Mouse (Mus musculus) kidney, adult 9 months (tissue): ENCODE measurements around the gene Tenm4.

ENCODE experiments used
- DNase-seq: peaks from one replicate; pipeline ENCODE4 v3.0.0; 2022

Tenm4 gene

DNA sequence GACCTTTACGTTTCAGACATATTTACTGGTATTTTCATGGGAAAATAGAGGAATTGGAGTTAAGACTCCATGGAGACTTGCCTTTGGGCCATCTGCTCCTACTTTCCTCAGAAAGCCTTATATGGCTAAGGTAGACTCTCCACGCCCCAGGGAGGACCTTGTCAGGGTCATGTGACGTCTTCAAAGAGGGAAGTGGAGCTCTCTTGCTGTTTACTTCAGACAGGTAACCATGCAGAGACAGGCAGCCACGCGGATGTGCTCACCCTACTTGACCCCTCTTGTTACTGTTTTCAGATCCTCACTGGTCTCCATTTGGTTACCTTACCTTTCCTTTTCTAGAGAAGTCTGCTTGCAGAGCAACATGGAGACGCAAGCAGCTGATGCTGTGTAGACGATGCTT lies 535.5 kb downstream of the Tenm4 start:
- DNase-seq = no peak

DNA sequence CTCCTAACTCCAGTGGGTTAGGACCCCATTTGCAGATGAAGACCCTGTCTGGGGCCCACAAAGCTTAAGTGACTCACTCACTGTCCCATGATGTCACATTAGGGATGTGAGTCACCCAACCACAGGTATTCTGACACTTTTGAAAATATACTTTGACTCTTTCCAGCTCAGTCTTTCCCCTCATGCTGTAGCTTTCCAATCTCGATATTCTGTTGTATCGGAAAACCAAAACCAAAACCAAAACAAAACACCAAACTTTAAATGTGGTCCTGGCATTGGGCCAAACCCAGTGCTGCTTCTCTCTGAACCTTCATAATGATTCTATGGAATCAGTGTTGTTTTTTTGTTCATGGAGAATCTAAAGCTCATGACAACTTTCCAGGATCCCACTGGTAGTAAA lies 536.1 kb downstream of the Tenm4 start:
- no peak for DNase-seq

DNA sequence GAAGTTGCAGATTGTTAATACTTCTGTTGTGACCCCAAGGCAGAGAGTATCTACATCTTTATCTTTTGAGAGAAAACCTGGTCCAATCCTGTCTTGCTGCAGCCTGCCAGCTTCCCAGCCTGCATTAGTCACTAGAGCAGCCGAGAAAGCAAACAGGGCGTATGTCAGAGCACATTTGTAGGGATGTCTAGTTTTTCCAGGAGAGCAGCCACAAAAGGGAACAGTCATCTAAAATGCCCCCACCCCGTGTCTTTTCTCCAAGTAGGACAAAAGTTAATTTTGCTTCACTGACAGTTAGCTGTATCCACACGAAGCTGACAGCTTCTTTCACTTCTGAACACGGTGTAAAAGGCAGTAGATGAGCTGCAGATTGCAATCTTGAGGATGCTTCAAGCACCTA lies 537.0 kb downstream of the Tenm4 start:
- no peak for DNase-seq

DNA sequence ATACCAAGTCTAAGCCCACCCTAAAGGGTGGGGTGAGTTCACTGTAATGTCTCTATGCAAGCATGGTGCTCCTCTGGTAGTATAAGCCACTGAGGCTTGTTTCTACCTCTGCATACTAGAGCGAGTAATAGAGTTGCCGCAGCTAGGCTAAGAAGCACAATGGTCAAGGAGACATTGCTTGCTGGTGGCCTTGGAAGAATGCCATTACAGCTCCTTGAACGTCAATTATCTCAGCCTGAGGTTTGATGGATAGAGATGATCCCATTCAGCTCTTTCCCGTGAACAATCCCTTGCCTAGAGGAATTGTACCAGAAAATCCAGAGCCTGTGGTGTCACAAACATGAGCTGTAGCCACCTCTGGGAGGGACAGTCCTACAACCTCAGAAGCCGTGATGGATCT lies 537.5 kb downstream of the Tenm4 start:
- DNase-seq = no peak

DNA sequence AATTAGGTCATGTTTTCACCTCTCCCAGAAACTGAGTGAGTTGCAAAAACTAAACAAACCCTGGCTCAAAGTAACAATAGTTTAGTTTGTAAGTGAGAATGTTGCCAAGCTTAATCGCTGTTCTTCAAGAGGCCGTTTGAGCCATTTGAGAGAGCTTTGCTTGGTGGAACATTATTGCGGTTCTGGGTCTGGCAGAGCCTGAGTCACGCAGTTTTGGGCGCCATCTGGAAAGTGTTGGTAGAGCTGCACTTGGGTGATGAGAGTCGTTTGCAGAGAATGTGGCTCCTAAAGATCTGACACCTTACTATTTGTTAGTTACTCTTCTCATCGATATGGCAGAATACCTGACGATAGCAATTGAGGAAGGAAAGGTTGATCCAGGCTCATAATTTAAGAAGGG lies 537.9 kb downstream of the Tenm4 start:
- DNase-seq = no peak

DNA sequence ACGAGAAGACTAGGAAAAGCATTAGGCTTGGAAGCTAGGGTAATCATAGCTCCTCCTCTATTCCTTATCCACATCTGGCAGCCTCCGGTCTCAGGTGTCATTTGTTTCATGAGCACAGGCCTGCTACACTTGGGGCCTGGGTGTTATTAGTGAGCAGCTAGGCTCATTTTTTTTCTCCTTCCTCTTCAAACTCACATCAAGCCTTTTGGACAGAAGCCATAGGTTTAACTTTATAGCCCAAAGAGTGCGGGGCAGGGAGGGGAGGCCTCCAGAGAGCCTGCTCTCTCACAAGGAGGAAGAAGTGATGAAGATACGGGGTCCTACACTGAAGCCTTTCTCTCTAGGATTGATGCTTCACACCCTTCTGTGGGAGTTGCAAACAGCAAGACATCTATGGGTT lies 538.8 kb downstream of the Tenm4 start:
- no peak for DNase-seq

DNA sequence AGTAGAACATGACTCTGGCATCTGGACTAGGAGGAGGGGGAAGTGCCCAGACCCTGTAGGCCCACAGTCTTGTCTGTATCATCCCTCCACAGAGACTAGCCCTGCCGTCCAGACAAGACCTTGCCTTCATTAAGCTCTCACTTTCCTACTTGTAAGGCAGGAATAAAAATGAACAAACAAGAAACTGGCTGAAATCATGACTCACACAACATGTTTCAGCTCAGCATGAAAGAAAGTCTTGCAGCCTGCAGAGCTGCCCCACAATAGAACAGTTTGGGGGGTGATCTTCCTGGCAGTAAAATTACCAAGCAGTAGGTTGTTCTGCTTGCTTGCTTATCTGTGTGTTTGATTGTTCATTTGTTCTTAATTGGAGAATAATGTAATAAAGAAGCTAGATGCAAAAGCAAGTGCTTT lies 539.6 kb downstream of the Tenm4 start:
- no peak for DNase-seq

DNA sequence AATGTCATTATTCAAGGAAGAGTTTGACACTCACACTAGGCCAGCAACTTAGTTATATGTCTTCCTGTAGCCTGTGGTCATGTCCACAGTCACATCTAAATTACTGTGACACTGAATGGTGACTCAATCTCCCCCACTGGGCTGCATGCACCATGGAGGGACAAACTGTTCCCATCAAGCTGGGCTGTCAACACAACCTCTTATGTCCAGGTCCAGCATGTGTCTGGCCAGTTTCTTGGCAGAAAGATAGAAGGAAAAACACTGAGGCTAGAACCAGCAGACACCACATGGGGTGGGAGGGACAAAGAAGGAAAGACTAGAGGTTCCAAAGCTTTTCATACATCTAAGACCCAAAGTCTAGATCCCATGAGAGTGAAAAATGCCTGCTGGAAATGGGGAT lies 541.8 kb downstream of the Tenm4 start:
- no peak for DNase-seq

DNA sequence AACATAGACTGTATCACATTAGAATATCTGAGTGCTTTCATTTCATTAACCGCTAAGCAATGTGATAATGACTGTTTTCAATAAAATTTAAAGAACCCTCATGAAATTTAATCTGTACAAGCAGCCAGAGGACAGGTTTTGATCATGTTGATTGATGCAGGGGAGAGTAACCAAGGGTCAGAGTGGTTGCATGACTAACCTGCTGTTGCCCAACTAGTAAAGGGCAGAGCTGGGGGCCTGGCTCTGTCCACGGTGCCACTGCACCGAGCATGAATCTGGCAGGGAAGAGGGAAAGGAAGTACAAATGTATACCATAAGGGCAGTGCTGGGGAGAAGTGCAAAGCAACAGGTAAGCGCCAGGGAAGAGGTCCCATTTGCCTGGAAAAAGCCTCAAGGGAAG lies 545.9 kb downstream of the Tenm4 start:
- DNase-seq = no peak

DNA sequence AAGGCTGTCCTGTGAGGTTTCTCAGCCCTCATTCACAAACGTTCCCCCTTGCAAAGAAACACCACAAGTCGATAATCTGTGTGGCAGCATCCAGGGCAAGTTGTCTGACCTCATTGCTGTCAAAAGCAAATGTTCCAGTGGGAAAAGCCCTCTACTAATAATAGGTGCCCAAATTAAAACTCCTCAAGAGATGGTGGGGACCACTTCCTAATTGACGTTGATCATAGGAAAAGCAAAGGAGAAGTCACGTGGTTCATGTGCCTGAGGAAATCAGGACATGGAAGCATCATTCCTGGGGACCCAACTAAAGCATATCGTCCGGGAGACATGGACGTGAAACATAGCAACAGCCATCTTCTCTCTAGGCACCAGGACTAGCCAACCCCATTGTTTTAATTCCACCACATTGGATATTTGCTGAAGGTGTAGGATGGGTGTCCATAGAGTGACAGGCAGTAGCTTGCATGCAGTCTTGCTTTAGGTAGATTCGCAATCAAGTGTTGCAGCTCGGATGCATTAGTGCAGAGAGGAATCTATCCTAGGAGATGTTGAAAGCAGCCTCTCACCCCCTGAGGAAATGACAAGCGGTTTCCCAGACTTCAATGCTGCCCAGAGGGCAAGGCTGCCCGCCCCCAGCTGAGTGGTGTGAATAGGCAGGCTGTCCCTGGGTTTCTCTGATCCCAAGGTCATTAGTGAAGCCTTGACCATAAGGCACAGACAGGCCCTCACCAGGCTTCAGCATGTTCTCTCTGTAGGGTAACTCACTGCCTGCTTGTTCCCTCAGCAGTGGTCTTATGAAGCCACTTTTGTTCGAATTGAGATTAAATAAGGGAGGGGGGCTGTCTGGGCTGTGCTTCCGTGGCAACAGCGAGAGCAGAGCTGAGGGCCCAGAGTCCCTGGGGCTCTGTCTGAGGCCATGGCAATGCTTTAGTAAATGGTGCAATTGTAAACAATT lies 547.4 kb downstream of the Tenm4 start:
- DNase-seq = no peak

DNA sequence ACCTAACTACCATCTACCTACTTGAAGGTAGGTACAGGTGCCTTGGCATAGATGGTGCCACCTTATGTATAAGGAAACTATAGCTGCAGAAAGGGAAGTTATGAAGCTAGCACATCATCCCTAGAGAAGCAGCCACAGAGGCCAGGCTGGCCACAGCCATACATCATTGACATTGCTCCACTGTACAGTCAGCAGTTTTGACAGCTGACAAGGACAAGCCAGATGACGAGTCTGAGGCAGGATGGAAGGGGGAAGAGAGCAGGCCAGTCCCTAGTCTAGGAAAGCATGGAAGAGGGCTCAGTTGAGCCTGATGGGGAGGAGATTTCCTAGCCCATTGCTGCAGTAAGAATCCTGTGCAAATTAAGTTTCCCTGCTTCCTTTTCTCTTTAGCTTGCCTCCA lies 548.9 kb downstream of the Tenm4 start:
- DNase-seq = no peak

DNA sequence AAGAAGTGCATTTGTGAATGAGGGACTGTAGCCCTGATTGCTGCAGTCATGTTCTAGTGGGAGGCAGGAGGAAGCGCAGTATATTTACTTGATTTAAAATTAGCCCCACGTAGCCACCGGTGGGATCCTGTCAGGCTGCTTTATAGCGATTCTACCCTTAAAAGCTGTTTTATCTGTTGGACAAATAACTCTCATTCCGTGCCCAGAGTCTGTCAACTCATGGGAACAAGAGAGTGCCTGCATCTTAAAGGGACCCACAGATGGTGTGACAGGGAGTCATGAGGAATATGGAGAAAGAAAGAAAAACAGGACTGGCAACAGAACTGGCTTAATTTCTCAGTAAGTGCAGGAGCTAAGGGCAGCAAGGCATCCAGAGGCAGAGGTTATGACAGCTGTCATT lies 549.4 kb downstream of the Tenm4 start:
- DNase-seq = no peak

DNA sequence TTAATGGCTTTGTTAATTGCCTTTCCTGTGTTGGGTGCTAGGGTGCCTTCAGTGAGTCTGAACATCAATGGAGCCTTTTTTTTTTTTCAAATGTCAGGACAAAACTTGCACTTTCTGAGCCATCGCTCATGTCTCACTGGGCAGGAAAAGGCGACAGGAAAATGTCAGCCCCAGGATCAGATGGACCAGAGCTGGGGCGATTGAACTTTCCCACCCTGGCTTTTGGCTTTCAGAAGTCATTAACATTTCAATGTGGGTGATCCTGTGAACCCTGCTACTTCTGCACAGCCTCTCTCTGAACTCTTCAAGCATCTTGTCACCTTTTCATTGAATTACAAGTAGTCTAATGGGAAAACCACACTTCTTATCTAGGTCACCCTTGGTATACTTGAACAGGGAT lies 551.8 kb downstream of the Tenm4 start:
- DNase-seq = no peak

DNA sequence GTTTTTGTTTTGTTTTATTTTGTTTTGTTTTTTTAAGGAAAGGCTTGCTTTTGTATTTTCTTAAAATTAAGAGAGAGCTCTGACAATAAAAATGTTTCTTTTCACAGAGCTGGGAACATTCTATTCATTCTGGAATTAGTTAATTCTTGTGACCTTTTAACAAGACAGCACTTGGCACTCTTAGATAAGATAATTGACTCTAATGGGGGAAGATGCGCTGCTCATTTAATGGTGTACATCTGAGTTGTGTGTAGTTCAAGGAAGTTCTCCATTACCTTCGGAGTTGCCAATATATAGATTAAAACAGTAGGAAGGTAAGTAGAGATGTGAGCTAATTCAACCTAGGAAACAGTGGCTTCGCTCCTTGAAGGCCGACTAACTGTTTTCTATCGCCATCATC lies 554.6 kb downstream of the Tenm4 start:
- no peak for DNase-seq

DNA sequence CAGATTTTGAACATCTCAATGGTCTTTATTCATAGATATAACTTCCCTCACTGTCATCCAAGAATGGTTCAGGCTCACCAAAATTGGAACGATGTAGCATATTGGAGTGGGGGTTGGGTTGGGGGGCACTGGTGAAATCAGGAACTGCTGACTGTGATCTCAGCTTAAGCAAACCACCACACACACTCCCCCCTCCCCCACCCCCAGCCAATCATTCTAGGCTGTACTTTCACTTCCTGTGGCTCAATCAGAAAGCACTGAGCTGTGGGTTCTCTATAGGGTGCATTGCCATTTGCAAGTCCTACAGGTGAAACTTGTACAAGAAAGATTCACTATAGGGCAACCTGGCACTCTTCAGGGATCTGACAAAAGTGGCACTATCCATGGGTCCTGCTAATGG lies 559.3 kb downstream of the Tenm4 start:
- DNase-seq = no peak

DNA sequence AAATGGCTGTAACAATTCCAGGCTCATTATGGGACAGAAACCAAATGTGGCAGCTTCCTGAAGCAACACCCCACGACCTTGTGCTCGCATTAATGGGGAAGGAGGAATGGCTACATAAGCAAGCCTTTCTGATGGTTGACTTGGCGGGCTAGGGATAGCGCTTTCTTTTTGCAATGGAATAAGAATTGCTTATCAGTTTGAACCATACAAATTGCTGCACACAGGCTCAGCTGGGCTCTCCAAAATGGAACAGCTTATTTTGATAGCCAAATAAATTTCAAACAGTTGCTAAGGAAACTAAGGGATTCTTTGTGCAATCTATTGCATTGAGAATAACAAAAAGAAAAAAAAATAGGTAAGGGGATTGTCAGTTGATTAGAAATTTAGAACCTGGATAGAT lies 560.9 kb downstream of the Tenm4 start:
- DNase-seq = no peak

DNA sequence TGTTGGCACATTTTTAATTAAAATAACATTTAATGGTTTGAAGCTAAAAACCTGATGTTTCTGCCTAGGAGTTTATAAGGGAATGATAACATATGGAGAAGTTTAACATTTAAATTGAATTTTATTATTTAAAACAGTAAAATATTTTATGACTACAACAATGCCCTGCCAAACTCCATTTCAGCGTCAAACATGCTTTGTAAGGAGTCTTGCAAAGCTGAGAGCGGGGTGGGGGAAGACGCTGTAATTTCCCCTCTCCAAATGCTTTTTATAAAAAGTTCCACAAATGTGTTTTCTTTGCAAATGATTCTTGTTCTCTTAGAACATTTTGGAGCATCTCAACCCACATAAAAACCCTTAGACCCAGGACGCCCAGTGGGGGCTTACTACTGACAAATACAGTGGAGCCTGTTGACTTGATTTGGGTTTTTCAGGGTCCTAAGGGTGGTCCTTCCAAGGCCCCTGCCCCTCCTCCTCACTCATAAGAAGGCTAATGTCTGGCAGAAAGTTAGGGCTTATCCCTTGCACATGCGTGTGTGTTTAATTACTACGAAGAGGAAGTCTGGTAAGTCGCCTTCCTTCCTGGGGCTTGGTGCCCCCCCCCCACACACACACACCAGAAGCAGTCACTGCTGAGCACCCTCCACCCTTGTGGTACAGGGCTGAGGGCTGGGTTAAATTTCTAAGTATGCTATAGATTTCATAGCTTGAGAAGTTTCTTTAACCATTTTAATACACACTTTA lies 563.4 kb downstream of the Tenm4 start:
- no peak for DNase-seq

DNA sequence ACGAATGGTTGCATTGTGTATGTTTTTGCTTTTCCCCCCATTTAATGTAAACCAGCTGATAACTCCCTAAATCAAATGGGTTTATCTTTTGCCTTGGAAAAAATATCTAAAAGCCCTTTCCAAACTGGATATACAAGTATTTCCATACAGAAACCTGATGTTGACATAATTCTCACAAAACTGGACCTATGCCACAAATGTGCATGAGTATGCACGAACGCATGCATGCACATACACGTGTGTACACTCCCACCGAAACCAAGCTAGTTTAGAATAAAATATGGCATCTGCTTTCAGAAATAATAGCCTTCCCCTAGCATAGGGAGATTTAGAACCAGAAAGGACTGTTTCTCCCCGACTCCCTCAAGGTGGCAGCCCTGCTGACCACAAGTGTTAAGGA lies 569.6 kb downstream of the Tenm4 start:
- DNase-seq = no peak

DNA sequence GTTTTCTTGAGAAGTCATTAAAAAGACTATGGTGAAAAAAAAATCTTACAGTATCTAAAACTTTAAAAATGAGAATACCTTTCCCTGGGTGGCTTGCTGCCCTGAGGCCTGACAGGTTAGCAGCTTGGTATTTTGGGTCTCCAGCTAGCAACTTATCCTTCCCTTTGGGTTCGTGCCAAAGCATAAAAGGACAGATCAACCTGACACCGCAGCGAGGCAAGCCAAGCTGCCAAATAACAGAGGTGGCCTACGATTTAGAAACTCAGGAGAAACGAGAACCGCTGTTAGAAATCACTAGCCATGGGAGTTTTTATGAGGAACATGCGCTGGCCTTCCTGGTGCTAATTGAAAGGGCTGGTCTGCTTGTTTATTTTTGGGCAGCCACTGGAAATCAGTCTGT lies 571.2 kb downstream of the Tenm4 start:
- DNase-seq = no peak

DNA sequence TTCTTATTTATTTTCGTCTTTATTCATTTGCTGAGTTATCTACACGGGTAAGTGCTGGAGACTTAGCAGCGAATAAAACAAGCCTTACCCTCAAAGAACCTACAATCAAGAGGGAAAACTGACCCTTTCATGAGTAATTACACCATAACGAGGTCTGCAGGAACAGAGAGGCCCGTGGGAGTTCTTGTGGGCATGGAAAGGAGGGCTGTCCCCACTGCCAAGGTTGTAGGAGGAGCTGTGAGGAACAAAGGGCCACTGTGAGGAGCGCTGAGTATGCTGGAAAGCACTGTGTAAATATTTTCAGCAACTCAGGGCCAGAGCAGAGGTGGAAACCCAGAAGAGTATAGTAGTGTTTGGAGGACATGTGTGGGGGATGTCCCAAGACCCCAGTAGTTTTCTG lies 574.9 kb downstream of the Tenm4 start:
- DNase-seq = no peak

DNA sequence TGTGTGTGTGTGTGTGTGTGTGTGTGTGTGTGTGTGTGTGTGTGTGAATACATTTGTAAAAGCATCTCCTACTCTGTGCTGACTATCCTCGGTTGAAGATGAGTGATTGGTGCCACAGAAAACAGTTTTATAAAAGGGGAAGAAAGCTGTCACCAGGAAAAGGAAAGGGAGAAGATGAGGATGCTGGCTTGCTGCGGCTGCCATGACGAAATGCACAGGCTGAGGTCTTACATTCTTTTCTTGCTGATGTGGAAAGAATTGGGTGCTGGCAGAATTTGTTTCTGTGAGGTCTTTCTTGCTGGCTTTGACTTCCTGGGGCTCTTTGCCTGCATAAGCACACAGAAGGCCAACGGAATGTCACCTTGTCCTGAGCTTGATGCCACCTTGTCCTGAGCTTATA lies 575.7 kb downstream of the Tenm4 start:
- no peak for DNase-seq

DNA sequence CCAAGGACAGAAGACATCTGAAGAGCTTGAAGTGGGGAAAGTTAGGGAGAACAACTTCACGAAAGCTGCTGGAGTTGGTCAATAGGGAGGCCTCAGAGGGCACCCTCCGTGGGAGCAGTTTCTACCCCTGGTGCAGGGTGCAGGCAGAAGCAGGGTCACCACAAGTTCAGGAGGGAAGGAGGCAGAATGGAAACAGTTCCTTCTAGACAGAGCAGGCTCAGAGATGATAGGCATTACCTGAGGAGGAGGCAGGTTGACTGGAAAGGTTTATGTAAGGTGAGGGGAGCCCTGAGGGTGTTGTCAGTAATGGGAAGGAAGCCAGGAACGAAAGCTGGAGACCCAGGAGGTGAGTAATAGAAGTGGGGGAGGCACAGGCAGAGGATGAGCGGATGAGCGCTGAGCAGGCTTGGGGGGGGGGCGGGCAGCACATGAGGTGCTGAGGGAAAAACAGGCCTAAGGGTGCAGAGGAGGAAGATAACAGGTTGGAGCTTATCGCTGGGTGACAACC lies 577.5 kb downstream of the Tenm4 start:
- no peak for DNase-seq

DNA sequence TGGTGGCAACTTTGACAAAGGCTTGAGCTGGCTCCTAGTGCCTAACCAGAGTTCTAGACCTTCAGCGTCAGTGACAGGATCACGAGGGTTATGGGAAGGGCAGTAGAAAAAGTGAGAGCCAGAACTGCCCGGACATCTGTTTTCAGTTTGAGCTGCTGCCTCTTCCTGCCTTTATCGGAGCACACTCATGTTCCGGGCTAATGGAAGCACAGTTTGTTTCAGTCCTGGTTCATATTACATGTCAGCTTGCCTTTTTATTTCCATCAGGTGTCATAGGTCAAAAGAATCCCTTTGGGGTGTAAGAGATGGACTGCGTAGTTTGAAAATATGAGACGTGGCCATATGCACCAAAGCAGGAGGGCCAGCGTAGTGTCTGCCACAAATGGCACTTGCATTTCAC lies 578.7 kb downstream of the Tenm4 start:
- no peak for DNase-seq

DNA sequence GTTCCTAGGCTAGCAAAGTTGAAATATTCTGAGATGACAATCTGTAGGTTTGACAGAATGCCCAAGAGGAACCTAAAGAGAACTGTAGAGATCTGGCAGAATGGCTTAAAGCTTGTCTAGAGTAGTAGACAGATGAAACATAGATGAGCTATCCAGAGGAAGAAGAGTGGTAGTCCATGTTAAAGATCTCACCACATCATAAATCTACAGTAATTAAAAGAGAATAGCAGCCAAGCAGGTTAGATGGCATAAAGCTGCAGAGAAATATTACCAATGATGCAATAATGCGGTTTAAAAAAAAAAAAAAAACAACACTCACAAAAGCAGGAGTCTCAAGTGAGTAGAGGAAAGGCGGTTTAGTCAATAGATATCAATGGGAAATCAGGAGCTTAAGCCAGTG lies 580.2 kb downstream of the Tenm4 start:
- no peak for DNase-seq
